Mouse (Mus musculus): ENCODE measurements at regions not wholly inside any gene's neighbourhood (a gene's known extent, or its start where the extent isn't known, plus 50 kb on each side); places are given as distances from the start of the nearest gene placed in this dataset.

DNA sequence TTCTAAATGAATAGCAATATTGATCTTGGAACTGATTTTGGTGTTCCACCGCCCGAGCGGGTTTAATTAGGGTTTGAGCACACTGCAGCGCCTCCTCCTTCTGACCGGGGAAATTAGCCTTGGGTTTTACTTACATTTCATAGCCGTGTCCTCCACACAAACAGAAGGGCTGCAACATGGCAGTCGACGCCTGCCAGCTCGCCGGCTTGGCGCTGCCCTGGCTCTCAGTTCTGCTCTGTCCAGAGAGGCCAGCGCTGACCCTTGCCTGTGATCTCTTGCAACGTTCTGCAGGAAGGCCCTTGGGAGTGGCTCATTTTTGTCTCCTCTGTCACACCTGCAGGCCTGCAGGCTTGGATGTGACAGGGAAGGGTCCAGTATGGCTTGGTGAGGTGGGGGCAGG lies 135.2 kb downstream of the Hmg20a start:
- H3K27me3 ChIP-seq (ENCODE audit: control insufficient read depth, insufficient read depth, low read length, poor library complexity, severe bottlenecking) = no peaks in the 10 kb centered on the region
- no peaks in the 10 kb centered on the region for H3K9me3 ChIP-seq (replicated peaks; ENCODE audit: control insufficient read depth, insufficient read depth, low read length, poor library complexity, severe bottlenecking)
- no peak for TF ChIP-seq CTCF (IDR thresholded peaks at IDR 0.05; ENCODE audit: low read depth, low read length)
- TF ChIP-seq POLR2A (IDR thresholded peaks at IDR 0.05; ENCODE audit: insufficient read depth, low read length) = no peak
- TF ChIP-seq EP300 (IDR thresholded peaks at IDR 0.05; ENCODE audit: insufficient read depth, low read depth, low read length) = no peak
- H3K36me3 ChIP-seq (ENCODE audit: control insufficient read depth, insufficient read depth, low read length, poor library complexity, severe bottlenecking) = no peaks in the 10 kb centered on the region
- H3K4me1 ChIP-seq (ENCODE audit: control insufficient read depth, insufficient read depth, low read length) = peaks cover 3% of the 10 kb centered on the region
- no peak overlapping the region for H3K27ac ChIP-seq (ENCODE audit: insufficient read depth, low read length)
- no peak overlapping the region for H3K9ac ChIP-seq (ENCODE audit: low read depth, poor library complexity, severe bottlenecking)
- no peak overlapping the region for H3K4me3 ChIP-seq (ENCODE audit: low read depth, low read length)

DNA sequence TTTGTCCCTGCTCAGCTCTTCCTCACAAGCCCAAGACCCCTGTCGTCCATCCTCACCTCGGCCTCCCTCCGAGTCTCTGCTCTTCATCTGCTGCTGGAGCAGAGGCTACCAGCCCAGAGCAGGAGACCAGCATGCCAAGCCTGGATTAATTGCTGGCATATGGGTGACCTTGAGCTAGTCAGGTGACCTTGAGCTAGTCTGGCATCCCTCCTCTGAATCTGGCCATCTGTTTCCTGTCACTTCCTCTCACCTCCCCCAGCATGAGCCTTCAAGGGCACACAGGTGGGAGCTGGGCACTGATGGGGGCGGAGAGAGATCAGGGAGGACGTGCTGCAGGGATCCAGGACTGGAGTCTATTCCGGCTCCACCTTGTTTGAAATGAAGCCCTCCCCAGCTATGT lies 135.7 kb downstream of the Hmg20a start:
- no peaks in the 10 kb centered on the region for H3K9me3 ChIP-seq (replicated peaks; ENCODE audit: control insufficient read depth, insufficient read depth, low read length, poor library complexity, severe bottlenecking)
- H3K9ac ChIP-seq (ENCODE audit: low read depth, poor library complexity, severe bottlenecking) = no peak overlapping the region
- H3K36me3 ChIP-seq (ENCODE audit: control insufficient read depth, insufficient read depth, low read length, poor library complexity, severe bottlenecking) = no peaks in the 10 kb centered on the region
- no peak overlapping the region for H3K27ac ChIP-seq (ENCODE audit: insufficient read depth, low read length)
- H3K4me1 ChIP-seq (ENCODE audit: control insufficient read depth, insufficient read depth, low read length) = peaks cover 3% of the 10 kb centered on the region
- TF ChIP-seq POLR2A (IDR thresholded peaks at IDR 0.05; ENCODE audit: insufficient read depth, low read length) (no peak), EP300 (IDR thresholded peaks at IDR 0.05; ENCODE audit: insufficient read depth, low read depth, low read length) (no peak), CTCF (IDR thresholded peaks at IDR 0.05; ENCODE audit: low read depth, low read length) (no peak)
- no peaks in the 10 kb centered on the region for H3K27me3 ChIP-seq (ENCODE audit: control insufficient read depth, insufficient read depth, low read length, poor library complexity, severe bottlenecking)
- H3K4me3 ChIP-seq (ENCODE audit: low read depth, low read length) = no peak overlapping the region

DNA sequence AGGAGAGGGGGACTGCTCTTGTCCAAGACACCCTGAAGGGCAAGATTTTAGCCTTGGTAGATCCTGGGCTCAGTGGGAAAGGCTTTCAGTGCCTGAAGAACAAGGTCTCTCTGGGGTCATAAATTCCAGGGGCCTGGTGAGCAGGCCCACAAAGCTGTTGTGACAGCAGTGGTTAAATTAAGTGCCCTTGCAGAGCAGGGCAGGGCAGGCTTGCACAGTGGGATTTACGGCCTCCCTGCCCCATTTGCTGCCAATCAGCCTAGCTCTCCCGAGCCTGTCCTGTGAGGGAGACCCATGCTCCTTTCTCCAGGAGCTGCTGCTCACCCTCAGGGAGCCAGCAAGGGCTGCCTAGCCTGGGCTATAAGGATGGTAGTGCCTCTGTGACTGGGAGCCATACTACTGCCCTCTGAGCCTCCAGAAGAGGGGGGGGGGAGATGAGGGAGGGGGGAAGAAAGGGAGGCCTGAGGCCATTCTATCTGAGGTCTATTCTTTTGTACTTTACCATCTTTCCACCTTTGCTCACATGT lies 141.3 kb downstream of the Hmg20a start:
- Histone ChIP-seq H3K36me3 (ENCODE audit: control insufficient read depth, insufficient read depth, low read length, poor library complexity, severe bottlenecking) (no peaks in the 10 kb centered on the region), H3K4me1 (ENCODE audit: control insufficient read depth, insufficient read depth, low read length) (no peaks in the 10 kb centered on the region), H3K27me3 (ENCODE audit: control insufficient read depth, insufficient read depth, low read length, poor library complexity, severe bottlenecking) (no peaks in the 10 kb centered on the region), H3K4me3 (ENCODE audit: low read depth, low read length) (no peak overlapping the region), H3K9me3 (replicated peaks; ENCODE audit: control insufficient read depth, insufficient read depth, low read length, poor library complexity, severe bottlenecking) (no peaks in the 10 kb centered on the region), H3K27ac (ENCODE audit: insufficient read depth, low read length) (no peak overlapping the region), H3K9ac (ENCODE audit: low read depth, poor library complexity, severe bottlenecking) (no peak overlapping the region)
- no peak for TF ChIP-seq POLR2A (IDR thresholded peaks at IDR 0.05; ENCODE audit: insufficient read depth, low read length)
- TF ChIP-seq CTCF (IDR thresholded peaks at IDR 0.05; ENCODE audit: low read depth, low read length) = no peak
- no peak for TF ChIP-seq EP300 (IDR thresholded peaks at IDR 0.05; ENCODE audit: insufficient read depth, low read depth, low read length)

DNA sequence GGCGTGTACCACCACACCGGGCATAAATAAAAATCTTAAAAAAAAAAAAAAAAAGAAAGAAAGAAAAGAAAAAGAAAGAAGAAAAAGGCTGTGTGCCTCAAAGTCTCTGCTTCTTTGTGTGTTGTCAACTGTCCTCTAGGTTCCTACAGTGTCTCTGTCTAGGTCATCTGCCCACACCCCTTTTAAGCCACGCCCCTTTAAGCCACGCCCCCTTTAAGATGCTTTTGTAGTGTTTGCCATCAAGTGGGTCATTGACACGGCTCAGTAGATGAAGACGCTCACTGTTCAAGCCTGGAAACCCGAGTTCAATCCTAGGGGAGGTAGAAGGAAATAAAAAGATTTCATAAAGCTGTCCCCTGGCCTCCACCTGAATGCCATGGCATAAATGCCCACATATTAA lies 144.0 kb downstream of the Hmg20a start:
- no peaks in the 10 kb centered on the region for H3K27me3 ChIP-seq (ENCODE audit: control insufficient read depth, insufficient read depth, low read length, poor library complexity, severe bottlenecking)
- no peaks in the 10 kb centered on the region for H3K9me3 ChIP-seq (replicated peaks; ENCODE audit: control insufficient read depth, insufficient read depth, low read length, poor library complexity, severe bottlenecking)
- H3K27ac ChIP-seq (ENCODE audit: insufficient read depth, low read length) = no peak overlapping the region
- H3K4me3 ChIP-seq (ENCODE audit: low read depth, low read length) = no peak overlapping the region
- TF ChIP-seq POLR2A (IDR thresholded peaks at IDR 0.05; ENCODE audit: insufficient read depth, low read length) = no peak
- TF ChIP-seq EP300 (IDR thresholded peaks at IDR 0.05; ENCODE audit: insufficient read depth, low read depth, low read length) = no peak
- no peak for TF ChIP-seq CTCF (IDR thresholded peaks at IDR 0.05; ENCODE audit: low read depth, low read length)
- no peaks in the 10 kb centered on the region for H3K36me3 ChIP-seq (ENCODE audit: control insufficient read depth, insufficient read depth, low read length, poor library complexity, severe bottlenecking)
- no peak overlapping the region for H3K9ac ChIP-seq (ENCODE audit: low read depth, poor library complexity, severe bottlenecking)
- H3K4me1 ChIP-seq (ENCODE audit: control insufficient read depth, insufficient read depth, low read length) = no peaks in the 10 kb centered on the region

DNA sequence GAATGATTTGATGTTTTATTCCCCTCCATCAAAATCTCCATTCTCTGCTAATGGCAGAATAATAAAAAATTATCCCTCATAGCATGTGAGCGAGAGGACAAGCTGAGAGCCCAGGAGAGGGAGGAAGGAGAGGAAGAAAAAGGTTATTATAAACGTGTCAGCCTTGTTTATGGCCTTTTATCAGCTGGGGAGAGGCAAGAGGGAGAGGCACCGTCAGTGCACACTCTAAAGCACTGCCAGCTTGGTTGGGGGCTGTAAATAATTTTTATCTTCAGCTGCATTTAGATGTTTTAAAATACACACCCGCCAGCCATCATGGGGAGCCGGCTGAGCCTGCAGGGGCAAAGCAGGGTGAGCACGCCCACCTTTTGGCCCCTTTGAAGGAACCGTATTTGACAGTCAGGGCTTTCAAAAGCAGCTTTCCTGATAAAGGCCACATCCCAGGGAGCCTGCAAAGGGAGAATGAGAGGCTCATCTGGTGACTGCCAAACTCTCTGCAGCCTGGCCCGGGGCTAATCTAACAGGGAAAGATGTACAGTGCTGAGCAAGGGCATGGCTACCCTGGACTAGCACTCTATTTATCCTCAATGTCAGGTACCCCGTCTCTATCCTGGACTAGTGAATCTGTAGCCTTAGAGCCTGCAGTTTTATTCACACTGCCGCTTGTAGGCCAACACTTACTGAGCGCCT lies 145.8 kb downstream of the Hmg20a start:
- Histone ChIP-seq H3K4me3 (ENCODE audit: low read depth, low read length) (no peak overlapping the region), H3K27ac (ENCODE audit: insufficient read depth, low read length) (no peak overlapping the region), H3K4me1 (ENCODE audit: control insufficient read depth, insufficient read depth, low read length) (no peaks in the 10 kb centered on the region), H3K9ac (ENCODE audit: low read depth, poor library complexity, severe bottlenecking) (no peak overlapping the region), H3K9me3 (replicated peaks; ENCODE audit: control insufficient read depth, insufficient read depth, low read length, poor library complexity, severe bottlenecking) (no peaks in the 10 kb centered on the region), H3K36me3 (ENCODE audit: control insufficient read depth, insufficient read depth, low read length, poor library complexity, severe bottlenecking) (no peaks in the 10 kb centered on the region), H3K27me3 (ENCODE audit: control insufficient read depth, insufficient read depth, low read length, poor library complexity, severe bottlenecking) (no peaks in the 10 kb centered on the region)
- TF ChIP-seq CTCF (IDR thresholded peaks at IDR 0.05; ENCODE audit: low read depth, low read length) (no peak), POLR2A (IDR thresholded peaks at IDR 0.05; ENCODE audit: insufficient read depth, low read length) (no peak), EP300 (IDR thresholded peaks at IDR 0.05; ENCODE audit: insufficient read depth, low read depth, low read length) (no peak)
